Mouse (Mus musculus): ENCODE measurements around the gene Cgnl1.
"Not testable (repeated sequence)": the region's sequence is repeated elsewhere in the genome, so short reads cannot be mapped to it uniquely, and the experiment has no call there.

Gene Cgnl1

DNA sequence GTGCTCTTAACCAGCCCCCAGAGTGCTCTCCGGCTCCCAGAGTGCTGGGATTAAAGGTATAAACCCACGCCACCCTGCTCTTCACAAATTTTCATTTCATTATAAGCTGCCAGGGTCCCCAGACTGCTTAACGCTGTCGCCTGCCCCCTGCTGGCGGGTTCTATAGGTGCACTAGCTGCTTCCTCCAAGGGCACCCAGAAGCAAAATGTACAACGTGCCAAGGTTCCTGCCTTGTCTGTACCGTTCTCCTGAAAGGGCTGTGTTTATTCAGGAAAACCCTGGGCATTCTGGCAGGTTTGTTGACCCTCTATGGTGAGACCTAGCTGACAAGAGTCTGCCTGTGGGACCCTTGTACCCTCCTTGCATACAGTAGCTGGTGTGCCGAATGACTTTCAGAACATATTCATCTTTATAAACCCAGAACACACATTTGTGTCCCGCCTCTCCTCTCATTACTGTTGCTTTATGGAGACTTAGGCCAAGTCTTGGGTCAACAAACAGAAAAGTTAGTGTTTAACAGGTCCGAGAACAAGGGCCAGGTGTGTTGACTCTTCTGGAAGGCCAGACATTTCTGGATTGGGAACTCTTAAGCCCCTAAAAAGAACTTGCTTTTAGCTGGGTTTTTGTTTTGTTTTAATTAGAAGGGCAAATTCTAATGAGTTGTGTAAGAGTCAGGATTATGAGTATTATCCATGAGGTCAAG is 146.5 kb downstream of the Cgnl1 start:
- peak; percentile 25 for DNase-seq (ENCODE audit: low read depth, low spot score)

GRCm38 (mm10) chr9:71623871-71624569 is 147.4 kb downstream of the Cgnl1 start:
- no peak for DNase-seq (ENCODE audit: low read depth, low spot score)

DNA sequence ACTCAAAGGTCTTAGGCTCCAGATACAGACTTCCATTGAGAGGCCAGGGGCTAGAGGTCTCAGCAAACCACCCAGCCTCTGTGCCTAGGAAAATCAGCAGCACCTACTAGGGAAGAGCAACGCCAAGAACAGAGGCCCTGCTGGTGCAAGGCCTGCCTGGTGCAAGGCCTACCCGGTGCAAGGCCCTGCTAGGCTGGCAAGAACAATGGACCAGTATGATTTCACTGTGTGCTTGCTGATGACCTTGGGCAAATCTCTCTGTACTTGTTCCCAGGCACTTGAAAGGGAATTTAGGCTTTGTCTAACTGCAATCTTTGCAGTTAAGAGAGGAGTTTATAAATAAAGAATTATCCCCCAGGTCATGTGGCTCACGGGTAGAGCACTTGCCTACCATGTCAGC is 148.8 kb downstream of the Cgnl1 start:
- DNase-seq (ENCODE audit: low read depth, low spot score), result no peak

DNA sequence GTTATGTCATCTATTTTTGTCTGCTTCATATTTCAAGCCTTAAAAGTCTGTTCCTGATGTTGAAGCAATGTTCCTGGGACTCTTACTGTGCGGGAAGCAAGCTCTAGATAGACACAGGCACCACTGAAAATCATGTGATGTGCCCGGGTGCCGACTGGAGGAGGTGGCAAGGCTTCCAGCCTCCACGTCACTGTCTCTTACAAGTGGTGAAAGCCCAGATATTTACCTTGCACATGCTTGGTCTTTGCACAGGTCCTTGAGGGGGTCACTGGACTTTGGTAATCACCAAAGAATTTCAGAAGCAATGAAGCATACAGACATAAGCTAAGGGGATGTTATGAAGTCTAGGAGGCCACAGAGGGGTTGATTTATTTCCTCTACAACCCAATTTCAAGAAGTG is 149.4 kb downstream of the Cgnl1 start:
- DNase-seq (ENCODE audit: low read depth, low spot score), result no peak

- not testable (repeated sequence) for DNase-seq (ENCODE audit: low read depth, low spot score)
Observed at GRCm38 (mm10) chr9:71620116-71620515, 151.3 kb downstream of the Cgnl1 start.

DNA sequence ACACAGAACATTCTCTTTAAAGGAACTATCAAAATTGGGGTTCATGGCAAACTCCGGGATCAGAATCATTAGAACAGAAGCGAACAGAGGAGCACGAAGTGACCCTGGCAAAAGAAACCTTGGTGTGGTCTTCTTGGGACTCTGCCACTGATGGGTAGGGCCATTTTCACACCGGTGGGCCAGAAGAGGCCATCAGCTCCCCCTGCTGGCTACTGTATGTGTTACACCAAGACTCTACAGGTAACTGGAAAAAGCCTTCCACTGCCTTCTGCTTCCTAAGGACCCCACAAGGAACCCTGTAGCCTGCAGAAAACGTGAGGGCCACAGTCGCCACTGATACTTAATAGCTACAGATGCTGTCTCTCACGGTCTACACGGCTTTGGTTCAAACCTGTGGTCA is 154.0 kb downstream of the Cgnl1 start:
- DNase-seq (ENCODE audit: low read depth, low spot score), result no peak

GRCm38 (mm10) chr9:71616185-71616584 is 155.2 kb downstream of the Cgnl1 start:
- DNase-seq (ENCODE audit: low read depth, low spot score), result peak; percentile 50

DNA sequence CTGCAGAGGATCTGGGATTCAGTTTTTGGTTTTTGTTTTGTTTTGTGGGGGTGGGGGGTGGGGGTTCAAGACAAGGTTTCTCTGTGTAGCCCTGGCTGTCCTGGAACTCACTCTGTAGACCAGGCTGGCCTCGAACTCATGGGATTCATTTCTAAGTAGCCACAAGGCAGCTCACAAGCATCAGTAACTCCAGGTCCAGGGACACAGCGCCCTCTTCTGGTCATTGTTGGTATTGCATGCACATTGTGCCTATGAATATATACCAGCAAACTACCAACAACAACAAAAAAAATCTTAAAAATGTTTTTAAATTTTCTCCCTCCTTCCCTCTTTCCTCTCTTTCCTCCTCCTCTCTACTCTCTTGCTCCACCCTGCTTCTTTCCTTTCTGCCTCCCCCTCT is 156.8 kb downstream of the Cgnl1 start:
- no peak for DNase-seq (ENCODE audit: low read depth, low spot score)

GRCm38 (mm10) chr9:71612981-71613380 is 158.4 kb downstream of the Cgnl1 start:
- no peak for DNase-seq (ENCODE audit: low read depth, low spot score)

DNA sequence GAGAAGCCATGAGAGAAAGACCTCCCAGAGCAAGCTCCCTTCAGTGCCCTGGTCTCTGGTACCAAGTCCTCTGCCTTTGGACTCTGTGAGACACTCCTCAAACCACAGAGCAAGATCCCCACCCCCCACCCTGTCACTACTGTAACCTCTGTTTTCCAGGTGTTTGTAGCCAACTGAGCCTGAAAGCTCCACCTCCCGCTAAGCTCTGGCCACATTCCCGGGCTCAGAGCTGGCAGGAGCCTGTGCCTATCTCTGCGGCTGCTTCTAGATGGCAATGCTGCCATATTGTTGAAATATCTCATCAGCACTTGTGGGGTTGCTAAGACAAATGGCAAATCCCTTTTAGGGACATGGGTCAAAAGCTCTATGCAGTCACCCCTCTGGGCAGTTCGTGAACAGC is 159.5 kb downstream of the Cgnl1 start:
- DNase-seq (ENCODE audit: low read depth, low spot score), result no peak

- DNase-seq (ENCODE audit: low read depth, low spot score), result no peak
Observed at GRCm38 (mm10) chr9:71609010-71609409, 162.4 kb downstream of the Cgnl1 start.

DNA sequence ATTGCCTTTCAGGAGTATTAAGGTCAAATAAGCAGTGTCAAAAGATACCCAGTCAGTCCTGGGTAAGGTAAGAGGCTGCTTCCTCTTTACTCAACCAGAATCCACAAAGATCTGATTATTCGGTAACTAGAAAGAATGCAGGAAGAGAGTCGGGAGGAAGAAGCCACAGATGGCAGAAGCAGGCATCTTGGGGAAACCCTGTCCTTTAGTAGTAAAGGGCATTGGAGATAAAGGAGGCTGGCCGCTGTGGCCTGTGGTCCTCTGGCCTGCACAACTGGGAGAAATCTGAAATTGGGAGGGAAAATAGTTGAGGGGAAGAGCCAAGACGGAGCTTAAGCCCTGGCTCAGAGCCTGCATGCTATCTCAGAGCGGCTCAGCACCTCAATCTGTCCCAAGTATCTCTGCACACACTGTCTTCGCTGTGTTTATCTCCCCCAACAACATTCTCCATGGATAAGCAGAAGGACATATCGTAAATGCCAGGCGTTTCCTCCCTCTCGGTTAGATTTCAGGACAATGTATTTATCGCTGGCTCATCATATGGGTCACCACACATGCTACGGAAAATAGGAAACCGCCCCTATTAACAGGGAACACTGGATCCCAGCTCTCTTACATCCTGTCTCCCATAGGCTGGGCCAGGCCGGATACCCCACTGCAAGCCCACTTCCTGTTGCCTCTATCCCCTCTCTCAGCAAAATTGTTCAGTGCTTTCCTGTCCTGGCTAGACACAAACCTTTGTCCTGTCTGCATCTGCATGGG is 164.9 kb downstream of the Cgnl1 start:
- DNase-seq (ENCODE audit: low read depth, low spot score), result no peak

- DNase-seq (ENCODE audit: low read depth, low spot score), result no peak
Observed at GRCm38 (mm10) chr9:71604914-71605635, 166.3 kb downstream of the Cgnl1 start.

- DNase-seq (ENCODE audit: low read depth, low spot score), result no peak
Observed at GRCm38 (mm10) chr9:71599861-71600260, 171.5 kb downstream of the Cgnl1 start.

- no peak for DNase-seq (ENCODE audit: low read depth, low spot score)
Observed at GRCm38 (mm10) chr9:71596888-71597287, 174.5 kb downstream of the Cgnl1 start.

GRCm38 (mm10) chr9:71592577-71593285 is 178.7 kb downstream of the Cgnl1 start:
- DNase-seq (ENCODE audit: low read depth, low spot score), result no peak

DNA sequence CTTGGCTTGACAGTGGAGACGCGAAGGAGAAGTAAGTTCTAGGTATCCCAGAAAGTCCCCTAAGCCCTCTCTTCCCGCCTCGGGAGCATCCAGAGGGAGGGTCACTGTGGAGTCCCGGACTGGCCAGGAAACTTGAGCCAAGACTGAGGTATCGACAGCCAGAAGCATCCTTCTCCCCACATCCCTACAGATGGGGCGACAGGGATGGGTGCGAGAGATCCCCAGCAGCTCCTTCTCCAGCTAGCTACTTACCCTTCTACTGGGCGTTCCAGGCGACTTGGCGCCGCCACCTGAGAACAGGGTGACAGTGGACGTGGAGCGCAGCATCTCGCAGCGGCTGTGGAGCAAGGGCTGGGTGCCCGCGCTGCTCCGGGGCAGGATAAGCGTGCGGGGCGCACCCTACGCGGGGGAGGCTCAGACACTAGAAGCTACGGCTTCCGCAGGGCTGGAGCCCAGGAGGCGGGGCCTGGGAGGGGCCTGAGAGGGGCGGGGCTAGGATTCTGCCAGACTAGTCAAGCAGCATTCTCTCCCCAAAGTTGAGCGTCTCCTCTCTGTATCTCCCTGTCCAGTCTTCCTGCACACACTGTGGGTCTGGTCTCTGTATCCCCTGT is 179.4 kb downstream of the Cgnl1 start, which contains the start of gene Myzap:
Myzap (minus strand) TSS at position 423 of the 611 bp plus-strand sequence.
- peak; percentile 48 for DNase-seq (ENCODE audit: low read depth, low spot score)

GRCm38 (mm10) chr9:71591106-71591505 is 180.3 kb downstream of the Cgnl1 start:
- no peak for DNase-seq (ENCODE audit: low read depth, low spot score)

GRCm38 (mm10) chr9:71589771-71590170 is 181.6 kb downstream of the Cgnl1 start:
- DNase-seq (ENCODE audit: low read depth, low spot score), result no peak

- no peak for DNase-seq (ENCODE audit: low read depth, low spot score)
Observed at GRCm38 (mm10) chr9:71588930-71589592, 182.3 kb downstream of the Cgnl1 start.
